Mouse (Mus musculus) right cerebral cortex, postnatal 10 days (tissue): Measurements from ENCODE around the gene Olfr51.
"Not testable (repeated sequence)": the region's sequence is repeated elsewhere in the genome, so short reads cannot be mapped to it uniquely, and the experiment has no call there.

Experiments used
- DNase-seq, 2 experiments: peaks; one replicate each; pipeline ENCODE4 v3.0.0; 2021; ENCODE audit warnings: low spot score in 2 of 2

Olfr51 gene

DNA sequence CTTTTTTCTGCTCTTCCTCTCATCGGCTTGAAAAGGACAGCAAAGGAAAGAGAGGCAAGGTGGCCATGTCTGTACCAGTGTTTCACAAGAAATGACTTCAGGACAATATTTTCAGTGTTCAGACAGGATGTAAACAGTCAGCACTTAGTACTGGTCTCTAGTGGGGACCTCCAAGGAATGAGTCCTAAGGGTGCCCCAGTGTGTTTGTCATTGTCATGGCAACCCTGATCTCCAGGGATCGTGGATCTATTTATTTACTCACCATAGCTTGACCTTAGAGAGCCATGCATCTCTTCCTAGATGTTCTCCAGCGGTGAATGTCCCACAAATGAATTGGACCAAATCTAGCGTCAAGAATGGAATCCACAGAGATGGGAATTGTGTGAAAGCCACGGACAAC, at the start of gene Olfr51:
TSS of gene Olfr51 (plus strand) at position 301 of the 400 bp plus-strand sequence.
- no peak for DNase-seq

DNA sequence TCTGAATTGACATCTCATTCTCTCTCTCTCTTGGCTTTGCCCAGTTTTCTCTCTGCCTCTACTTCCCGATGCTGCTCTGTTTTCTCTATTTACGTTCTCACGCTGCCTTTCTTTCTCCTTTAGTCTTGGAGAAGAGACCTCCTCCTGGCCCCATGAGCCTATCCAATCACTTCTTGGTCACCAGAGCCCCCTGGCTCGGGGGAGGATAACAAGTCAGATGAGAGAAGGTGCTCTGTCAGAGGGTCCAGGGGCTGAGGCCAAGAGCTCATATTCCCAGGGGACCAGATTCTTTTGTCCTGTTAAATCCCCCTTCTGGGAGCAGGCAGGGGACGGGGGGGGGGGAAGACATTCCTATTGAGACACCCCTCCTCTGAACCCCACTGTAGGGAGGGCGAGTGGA, 49.7 kb upstream of the Olfr51 start, which contains the start of gene Prop1:
TSS of gene Prop1 (minus strand) at position 101 of the 400 bp plus-strand sequence.
- no peak for DNase-seq

- no peak for DNase-seq
Measured at GRCm38 (mm10) chr11:50964886-50965285, 38.5 kb upstream of the Olfr51 start.

DNA sequence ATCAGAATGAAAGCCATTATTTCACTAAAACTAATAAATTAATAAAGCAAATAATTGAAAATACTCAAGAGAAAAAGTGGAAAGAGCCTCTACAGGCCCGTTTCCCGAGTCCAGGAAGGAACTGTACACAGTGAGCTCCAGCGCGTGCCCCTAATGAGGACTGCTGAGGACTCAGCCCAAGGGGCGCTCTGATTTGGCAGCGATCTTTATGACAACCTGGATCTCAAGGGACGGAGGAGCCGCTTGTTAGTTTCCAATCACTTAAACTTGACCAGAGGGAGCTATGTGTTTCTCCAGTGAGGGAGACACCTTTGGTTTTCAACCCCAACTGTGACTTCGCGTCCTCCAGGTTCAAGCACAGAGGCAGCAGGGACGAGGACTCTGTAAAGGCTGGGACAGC, 37.2 kb upstream of the Olfr51 start, which contains the start of gene Olfr1378:
TSS of gene Olfr1378 (plus strand) at position 301 of the 400 bp plus-strand sequence.
- no peak for DNase-seq

DNA sequence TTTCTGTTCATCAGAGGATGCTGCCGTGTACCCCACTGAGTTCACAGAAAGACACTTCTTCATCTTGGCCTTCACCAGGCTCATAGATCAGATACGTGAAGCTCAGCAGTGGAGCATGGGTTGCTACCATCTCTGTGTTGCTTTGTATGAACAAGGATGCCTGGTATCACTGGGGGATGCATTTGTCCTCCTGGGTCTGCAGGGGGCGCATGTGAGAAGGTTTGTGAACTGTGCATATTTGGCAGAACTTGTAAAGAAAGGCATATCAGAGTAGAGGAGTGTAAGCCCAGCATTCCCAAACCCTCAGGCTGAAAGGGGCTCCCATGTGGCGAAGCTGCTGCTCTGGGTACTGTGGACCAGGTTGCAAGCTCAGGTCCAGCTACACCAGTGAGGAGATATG, 26.2 kb upstream of the Olfr51 start:
- no peak for DNase-seq

DNA sequence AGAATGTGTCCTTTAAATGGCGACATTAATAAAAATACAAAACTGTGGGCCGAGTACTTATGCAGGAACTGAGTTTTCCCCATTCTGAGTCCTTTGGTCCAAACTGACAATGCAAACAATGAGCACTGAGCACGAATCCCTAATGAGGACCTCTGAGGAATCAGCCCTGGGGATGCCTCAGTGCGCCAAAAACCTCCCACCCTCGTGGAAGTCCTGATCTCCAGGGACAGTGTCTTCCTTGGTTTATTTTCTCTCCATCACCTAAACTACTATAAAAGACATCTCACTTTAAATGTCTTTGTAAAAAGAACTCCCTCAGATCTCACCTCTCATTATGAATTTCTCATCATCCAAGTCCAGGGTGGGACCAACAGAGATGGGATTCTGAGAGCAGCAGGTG, 21.7 kb upstream of the Olfr51 start, which contains the start of gene Olfr1377:
TSS of gene Olfr1377 (plus strand) at position 301 of the 400 bp plus-strand sequence.
- no peak for DNase-seq

DNA sequence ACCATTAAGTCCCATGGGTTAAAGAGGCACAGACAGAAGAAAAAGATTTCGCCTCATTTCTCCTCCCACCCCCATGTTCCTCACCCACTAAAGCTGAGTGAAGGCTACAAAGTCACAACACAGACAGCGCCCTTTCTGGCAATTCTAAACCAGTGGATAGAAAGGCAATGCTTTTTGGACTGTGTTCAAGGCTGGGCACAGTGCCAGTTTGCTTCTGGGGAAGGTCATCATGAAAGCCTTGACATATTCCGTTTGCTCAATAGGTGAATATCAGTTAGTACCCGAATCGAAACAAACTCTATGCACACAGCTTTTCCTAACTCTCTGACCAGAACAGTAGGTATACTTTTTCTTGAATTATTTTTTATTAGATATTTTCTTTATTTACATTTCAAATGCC, 8.4 kb downstream of the Olfr51 start:
- DNase-seq, result no peak

DNA sequence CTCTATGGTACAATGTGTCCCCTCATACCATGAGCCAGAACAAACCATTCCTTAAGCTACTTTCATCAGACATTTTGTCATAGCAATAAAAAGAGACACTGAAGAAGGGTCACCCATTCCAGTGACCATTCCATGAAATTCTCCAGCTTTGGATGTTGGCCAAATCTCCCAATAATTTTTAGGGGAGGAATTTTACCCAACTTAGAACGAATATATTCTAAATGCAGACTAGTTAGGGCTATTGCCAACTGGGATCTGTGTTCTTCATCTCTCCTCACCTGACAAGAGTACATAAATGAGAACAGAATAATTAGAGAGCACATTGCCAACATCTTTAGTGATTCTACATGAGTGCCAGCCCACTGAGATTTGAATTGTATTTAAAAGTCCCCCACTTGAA, 10.5 kb downstream of the Olfr51 start, which contains the start of gene Olfr54:
TSS of gene Olfr54 (plus strand) at position 301 of the 400 bp plus-strand sequence.
- DNase-seq, result no peak

DNA sequence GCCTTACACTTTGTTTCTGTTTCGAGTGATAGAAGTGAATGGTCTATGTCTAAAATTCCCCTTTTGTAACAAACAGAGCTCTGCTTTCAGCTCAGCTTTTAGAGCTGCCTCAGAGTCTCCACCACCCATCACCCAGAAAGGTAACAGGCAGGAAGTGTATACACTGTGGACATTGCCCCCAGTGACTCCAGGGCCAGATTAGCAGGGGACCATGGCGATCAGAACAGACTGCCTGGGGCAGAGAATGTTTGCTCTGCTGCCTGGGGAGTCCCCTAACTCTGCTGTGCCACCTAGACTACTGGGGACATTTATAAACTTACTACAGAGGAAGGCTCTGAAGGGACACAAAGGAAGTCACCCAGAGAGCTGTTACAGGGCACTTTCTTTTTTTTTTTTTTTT, 12.9 kb downstream of the Olfr51 start:
- DNase-seq, result no peak

- not testable (repeated sequence) for DNase-seq
Measured at GRCm38 (mm10) chr11:51026811-51027210, 23.4 kb downstream of the Olfr51 start.

- not testable (repeated sequence) for DNase-seq
Measured at GRCm38 (mm10) chr11:51029381-51029780, 26.0 kb downstream of the Olfr51 start.

- no peak for DNase-seq
Measured at GRCm38 (mm10) chr11:51030225-51030624, 26.8 kb downstream of the Olfr51 start.

DNA sequence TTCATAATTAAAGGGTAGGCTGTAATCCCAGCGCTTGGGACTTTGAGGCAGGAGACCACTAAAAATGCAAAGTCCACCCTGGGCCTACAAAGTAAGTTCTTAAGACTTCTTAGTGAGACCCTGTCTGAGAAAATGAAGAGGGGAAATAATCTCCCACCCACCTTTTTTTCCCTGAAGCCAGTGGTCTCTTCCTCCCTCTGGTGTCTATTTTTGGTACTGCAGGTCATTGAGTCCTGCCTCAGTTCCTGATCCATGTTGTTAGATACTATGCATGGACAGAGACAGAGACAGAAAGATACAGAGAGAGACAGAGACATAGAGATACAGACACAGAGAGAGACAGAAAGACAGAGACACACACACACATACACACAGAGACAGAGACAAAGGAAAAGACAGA, 29.5 kb downstream of the Olfr51 start:
- DNase-seq, result no peak

DNA sequence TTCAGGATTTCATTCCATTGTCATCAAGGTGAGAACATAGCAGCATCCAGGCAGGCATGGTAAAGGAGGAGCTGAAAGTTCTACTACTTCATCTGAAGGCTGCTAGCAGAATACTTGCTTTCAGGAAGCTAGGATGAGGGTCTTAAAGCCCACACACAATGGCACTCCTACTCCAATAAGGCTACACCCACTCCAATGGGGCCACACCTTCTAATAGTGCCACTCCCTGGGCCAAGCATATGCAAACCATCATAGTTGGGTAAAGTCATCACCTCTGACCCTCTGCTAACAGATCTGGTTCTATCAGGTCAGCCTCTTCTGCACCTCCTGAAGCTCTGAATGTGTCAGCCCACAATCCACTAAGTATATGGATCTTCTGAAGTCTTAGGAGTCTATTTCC, 30.7 kb downstream of the Olfr51 start:
- not testable (repeated sequence) for DNase-seq

GRCm38 (mm10) chr11:51035951-51036350, 32.6 kb downstream of the Olfr51 start:
- no peak for DNase-seq

GRCm38 (mm10) chr11:51044776-51045175, 41.4 kb downstream of the Olfr51 start:
- DNase-seq, result not testable (repeated sequence)

DNA sequence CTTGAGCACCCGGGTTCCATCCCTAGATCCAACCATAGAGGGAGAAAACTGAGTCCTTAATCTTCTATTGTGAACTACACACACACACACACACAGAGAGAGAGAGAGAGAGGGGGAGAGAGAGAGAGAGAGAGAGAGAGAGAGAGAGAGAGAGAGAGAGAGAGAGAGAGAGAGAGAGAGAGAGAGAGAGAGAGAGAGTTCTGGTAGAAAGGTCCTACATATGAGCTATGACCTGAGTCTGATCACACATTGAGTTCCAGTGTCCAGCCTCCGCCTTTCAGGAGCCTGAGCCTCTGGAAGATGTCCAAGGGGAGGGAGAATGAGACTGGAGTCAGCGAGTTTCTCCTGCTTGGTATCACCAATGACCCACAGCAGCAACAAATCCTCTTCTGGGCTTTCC, 44.4 kb downstream of the Olfr51 start, which contains the start of gene Olfr1375:
TSS of gene Olfr1375 (plus strand) at position 301 of the 400 bp plus-strand sequence.
- not testable (repeated sequence) for DNase-seq

DNA sequence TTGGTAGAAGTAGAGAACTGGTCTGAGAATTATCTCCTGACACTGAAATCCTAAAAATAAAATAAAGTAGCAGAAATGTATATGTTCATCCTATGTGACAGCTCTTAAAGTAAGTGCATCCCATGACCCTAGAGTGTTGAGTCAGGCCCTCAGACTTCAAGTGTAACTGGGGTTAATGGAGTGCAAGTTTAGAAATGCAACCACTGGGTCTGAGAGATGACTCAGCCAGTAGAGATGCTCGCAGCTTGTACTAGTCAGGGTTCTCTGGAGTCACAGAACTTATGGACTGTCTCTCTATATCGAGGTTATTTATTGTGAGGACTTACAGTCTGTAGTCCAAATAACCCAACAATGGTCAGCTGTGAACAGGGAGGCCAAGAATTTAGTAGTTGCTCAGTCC, 48.3 kb downstream of the Olfr51 start:
- DNase-seq, result no peak

DNA sequence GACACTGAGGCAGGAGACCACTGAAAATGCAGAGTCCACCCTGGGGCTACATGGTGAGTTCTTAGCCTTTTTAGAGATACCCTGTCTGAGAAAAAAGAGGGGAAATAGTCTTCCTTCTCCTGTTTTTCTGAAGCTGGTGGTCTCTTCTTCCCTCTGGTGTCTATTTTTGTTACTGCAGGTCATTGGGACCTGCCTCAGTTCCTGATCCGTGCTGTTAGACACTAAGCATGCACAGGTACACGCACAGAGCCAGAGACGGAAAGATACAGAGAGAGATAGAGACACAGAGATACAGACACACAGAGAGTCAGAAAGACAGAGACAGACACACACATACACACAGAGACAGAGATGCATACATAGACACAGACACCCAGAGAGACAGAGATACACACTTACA, 49.8 kb downstream of the Olfr51 start:
- DNase-seq, result peak in 1 of 2 experiments; percentile 28

- peak; percentile 85 to 86 for DNase-seq
Measured at GRCm38 (mm10) chr11:51059151-51059571, 55.8 kb downstream of the Olfr51 start, which contains the start of gene Zfp354a. TSS of gene Zfp354a (plus strand) at chr11:51059257.
